Mouse (Mus musculus): ENCODE results near the gene Mterf4. TPM values are rescaled to one million over a fixed set of nuclear protein-coding genes. Genes with fewer than 3 reads are reported as not detected.

Gene Mterf4
- 14.8 and 20.2 TPM in 2 replicates for polyA plus RNA-seq (2012; ENCODE audit: insufficient read depth, insufficient read length, missing spikeins)

GRCm38 (mm10) chr1:93305581-93306337 lies at the start of gene Mterf4:
TSS of gene Mterf4 (minus strand) at chr1:93305915.
- H3K27ac ChIP-seq (ENCODE audit: insufficient read depth, low read depth, low read length): no peak within 1 kb of the TSS
- TF ChIP-seq POLR2A (IDR thresholded peaks at IDR 0.05; ENCODE audit: borderline replicate concordance, low read depth, low read length) (no peak), CTCF (IDR thresholded peaks at IDR 0.05; ENCODE audit: low read depth, low read length) (no peak)

GRCm38 (mm10) chr1:93352724-93353123 lies 47.0 kb upstream of the Mterf4 start:
- TF ChIP-seq POLR2A (IDR thresholded peaks at IDR 0.05; ENCODE audit: borderline replicate concordance, low read depth, low read length) (no peak), CTCF (IDR thresholded peaks at IDR 0.05; ENCODE audit: low read depth, low read length) (no peak)
- no peak overlapping the region for H3K4me3 ChIP-seq (ENCODE audit: insufficient read depth, low read length)
- no peaks in the 10 kb centered on the region for H3K4me1 ChIP-seq (ENCODE audit: control insufficient read depth, insufficient read depth, low read length)
- H3K27ac ChIP-seq (ENCODE audit: insufficient read depth, low read depth, low read length): no peak overlapping the region

More at GRCm38 (mm10) chr1:93305581-93306337, at the start of gene Mterf4:
- peak within 1 kb of the TSS; percentile 79 for H3K4me3 ChIP-seq (ENCODE audit: insufficient read depth, low read length)
- 0 out of 2 replicates have a peak, but pooled peaks cover 3% of the 10 kb centered on the region for H3K4me1 ChIP-seq (ENCODE audit: control insufficient read depth, insufficient read depth, low read length)

- Histone ChIP-seq H3K4me1 (ENCODE audit: control insufficient read depth, insufficient read depth, low read length) (peaks cover 4% of the 10 kb centered on the region), H3K4me3 (ENCODE audit: insufficient read depth, low read length) (no peak overlapping the region), H3K27ac (ENCODE audit: insufficient read depth, low read depth, low read length) (no peak overlapping the region)
- TF ChIP-seq CTCF (IDR thresholded peaks at IDR 0.05; ENCODE audit: low read depth, low read length) (no peak), POLR2A (IDR thresholded peaks at IDR 0.05; ENCODE audit: borderline replicate concordance, low read depth, low read length) (no peak)
Observed at GRCm38 (mm10) chr1:93349701-93350100, 44.0 kb upstream of the Mterf4 start.

GRCm38 (mm10) chr1:93347176-93347575 lies 41.5 kb upstream of the Mterf4 start:
- Histone ChIP-seq H3K4me1 (ENCODE audit: control insufficient read depth, insufficient read depth, low read length) (peaks cover 8% of the 10 kb centered on the region), H3K4me3 (ENCODE audit: insufficient read depth, low read length) (no peak overlapping the region), H3K27ac (ENCODE audit: insufficient read depth, low read depth, low read length) (no peak overlapping the region)
- TF ChIP-seq POLR2A (IDR thresholded peaks at IDR 0.05; ENCODE audit: borderline replicate concordance, low read depth, low read length) (no peak), CTCF (IDR thresholded peaks at IDR 0.05; ENCODE audit: low read depth, low read length) (no peak)

- TF ChIP-seq POLR2A (IDR thresholded peaks at IDR 0.05; ENCODE audit: borderline replicate concordance, low read depth, low read length) (no peak), CTCF (IDR thresholded peaks at IDR 0.05; ENCODE audit: low read depth, low read length) (no peak)
- H3K4me3 ChIP-seq (ENCODE audit: insufficient read depth, low read length): peak overlapping the region; percentile 72
- peaks cover 10% of the 10 kb centered on the region for H3K4me1 ChIP-seq (ENCODE audit: control insufficient read depth, insufficient read depth, low read length)
- no peak overlapping the region; the same call in 1 of the 2 replicates for H3K27ac ChIP-seq (ENCODE audit: insufficient read depth, low read depth, low read length)
Observed at GRCm38 (mm10) chr1:93343504-93344047, 37.9 kb upstream of the Mterf4 start.

- Histone ChIP-seq H3K4me3 (ENCODE audit: insufficient read depth, low read length) (peak within 1 kb of the TSS; percentile 83), H3K27ac (ENCODE audit: insufficient read depth, low read depth, low read length) (peak within 1 kb of the TSS; percentile 6; the same call in 1 of the 2 replicates)
- TF ChIP-seq POLR2A (IDR thresholded peaks at IDR 0.05; ENCODE audit: borderline replicate concordance, low read depth, low read length): no peak
- no peak for TF ChIP-seq CTCF (IDR thresholded peaks at IDR 0.05; ENCODE audit: low read depth, low read length)
Observed at GRCm38 (mm10) chr1:93342648-93343503, 37.2 kb upstream of the Mterf4 start, which contains the start of the genes Ppp1r7 and Pask. TSS of gene Ppp1r7 (plus strand) at chr1:93342854. TSS of gene Pask (minus strand) at chr1:93343482.

GRCm38 (mm10) chr1:93334621-93335020 lies 28.9 kb upstream of the Mterf4 start:
- no peak overlapping the region for H3K27ac ChIP-seq (ENCODE audit: insufficient read depth, low read depth, low read length)
- H3K4me1 ChIP-seq (ENCODE audit: control insufficient read depth, insufficient read depth, low read length): no peaks in the 10 kb centered on the region
- no peak overlapping the region for H3K4me3 ChIP-seq (ENCODE audit: insufficient read depth, low read length)
- TF ChIP-seq POLR2A (IDR thresholded peaks at IDR 0.05; ENCODE audit: borderline replicate concordance, low read depth, low read length) (no peak), CTCF (IDR thresholded peaks at IDR 0.05; ENCODE audit: low read depth, low read length) (no peak)

More at GRCm38 (mm10) chr1:93342648-93343503, 37.2 kb upstream of the Mterf4 start, which contains the start of the genes Ppp1r7 and Pask:
- peaks cover 10% of the 10 kb centered on the region for H3K4me1 ChIP-seq (ENCODE audit: control insufficient read depth, insufficient read depth, low read length)

- H3K4me1 ChIP-seq (ENCODE audit: control insufficient read depth, insufficient read depth, low read length): no peaks in the 10 kb centered on the region
- no peak for TF ChIP-seq POLR2A (IDR thresholded peaks at IDR 0.05; ENCODE audit: borderline replicate concordance, low read depth, low read length)
- no peak for TF ChIP-seq CTCF (IDR thresholded peaks at IDR 0.05; ENCODE audit: low read depth, low read length)
- no peak overlapping the region for H3K27ac ChIP-seq (ENCODE audit: insufficient read depth, low read depth, low read length)
- H3K4me3 ChIP-seq (ENCODE audit: insufficient read depth, low read length): no peak overlapping the region
Observed at GRCm38 (mm10) chr1:93326446-93326845, 20.7 kb upstream of the Mterf4 start.

GRCm38 (mm10) chr1:93323973-93324372 lies 18.3 kb upstream of the Mterf4 start:
- no peak overlapping the region for H3K27ac ChIP-seq (ENCODE audit: insufficient read depth, low read depth, low read length)
- no peaks in the 10 kb centered on the region for H3K4me1 ChIP-seq (ENCODE audit: control insufficient read depth, insufficient read depth, low read length)
- TF ChIP-seq POLR2A (IDR thresholded peaks at IDR 0.05; ENCODE audit: borderline replicate concordance, low read depth, low read length): no peak
- TF ChIP-seq CTCF (IDR thresholded peaks at IDR 0.05; ENCODE audit: low read depth, low read length): no peak
- H3K4me3 ChIP-seq (ENCODE audit: insufficient read depth, low read length): no peak overlapping the region
